13 mouse cellular contexts compared by ENCODE assay signal in genomic region chr1:155306879-155307278, GRCm38 (mm10).
DNase-seq lines count a peak whose midpoint lies in the region; ATAC-seq lines count a peak whose summit lies in the region.
"Had no signal": no experiment of that assay in that cellular context is flagged by ENCODE, and none has a peak within 500 bp of the region (broad histone marks: within the 10 kb centered on the region; RNA-seq: fewer than 3 reads in every experiment).

No protein-coding gene starts in this region.

- no peak overlapping the region for H3K4me3 ChIP-seq in neural tube, embryonic 13.5 days
- no peak overlapping the region for H3K4me3 ChIP-seq in hindbrain, embryonic 14.5 days (replicated peaks; ENCODE audit: low read length)
- no peak overlapping the region for H3K4me3 ChIP-seq in intestine, embryonic 15.5 days (replicated peaks)
- H3K4me3 ChIP-seq: liver, embryonic 13.5 days; myocyte had no signal

- H3K4me2 ChIP-seq in neural tube, embryonic 13.5 days = no peak overlapping the region
- H3K4me2 ChIP-seq in hindbrain, embryonic 14.5 days (replicated peaks) = no peak overlapping the region
- no peak overlapping the region for H3K4me2 ChIP-seq in intestine, embryonic 15.5 days (replicated peaks)
- H3K4me2 ChIP-seq: liver, embryonic 13.5 days had no signal

- peaks cover 32% of the 10 kb centered on the region for H3K4me1 ChIP-seq in neural tube, embryonic 13.5 days (replicated peaks)
- H3K4me1 ChIP-seq in hindbrain, embryonic 14.5 days (replicated peaks; ENCODE audit: control insufficient read depth, insufficient read depth, low read length) = peaks cover 22% of the 10 kb centered on the region
- H3K4me1 ChIP-seq in intestine, embryonic 15.5 days (replicated peaks) = no peaks in the 10 kb centered on the region
- H3K4me1 ChIP-seq: liver, embryonic 13.5 days had no signal

- no peaks in the 10 kb centered on the region for H3K9me3 ChIP-seq in neural tube, embryonic 13.5 days
- H3K9me3 ChIP-seq in hindbrain, embryonic 14.5 days (ENCODE audit: control insufficient read depth, low read length) = no peaks in the 10 kb centered on the region
- no peaks in the 10 kb centered on the region for H3K9me3 ChIP-seq in intestine, embryonic 15.5 days
- H3K9me3 ChIP-seq: liver, embryonic 13.5 days had no signal

- no peaks in the 10 kb centered on the region; the same call in 1 of the 2 replicates for H3K27me3 ChIP-seq in neural tube, embryonic 13.5 days
- no peaks in the 10 kb centered on the region for H3K27me3 ChIP-seq in hindbrain, embryonic 14.5 days (ENCODE audit: control insufficient read depth, insufficient read depth, low read length)
- H3K27me3 ChIP-seq in intestine, embryonic 15.5 days (replicated peaks) = no peaks in the 10 kb centered on the region
- H3K27me3 ChIP-seq: liver, embryonic 13.5 days had no signal

- WGBS in neural tube, embryonic 13.5 days = 26% methylated on average over 3 of the region's 3 CpGs
- 13% methylated on average over 3 of the region's 3 CpGs for WGBS in hindbrain, embryonic 14.5 days
- 77% methylated on average over 3 of the region's 3 CpGs for WGBS in intestine, embryonic 15.5 days

- H3K9ac ChIP-seq in neural tube, embryonic 13.5 days = no peak overlapping the region
- no peak overlapping the region for H3K9ac ChIP-seq in hindbrain, embryonic 14.5 days
- H3K9ac ChIP-seq in intestine, embryonic 15.5 days = no peak overlapping the region
- H3K9ac ChIP-seq: liver, embryonic 13.5 days had no signal

- DNase-seq in frontal cortex, postnatal 14 days (ENCODE audit: low spot score in 2 of 2) = no peak
- no peak for DNase-seq in neural tube, embryonic 10.5 days (ENCODE audit: extremely low spot score, low spot score)
- peak; percentile 70 for DNase-seq in hindbrain, embryonic 14.5 days (ENCODE audit: low spot score)
- peak; percentile 24 for DNase-seq in retina, postnatal 1 day
- DNase-seq in cerebellum, adult 18-20 months = no peak
- DNase-seq: cerebellum, postnatal 36 days; heart, postnatal 10 days; liver, embryonic 13.5 days; thymus, postnatal 25 days had no signal

- H3K27ac ChIP-seq in neural tube, embryonic 13.5 days (replicated peaks) = peak overlapping the region; percentile 72
- H3K27ac ChIP-seq in hindbrain, embryonic 14.5 days = peak overlapping the region; percentile 80
- no peak overlapping the region for H3K27ac ChIP-seq in intestine, embryonic 15.5 days
- H3K27ac ChIP-seq: liver, embryonic 13.5 days had no signal

- H3K36me3 ChIP-seq in neural tube, embryonic 13.5 days = peaks cover 25% of the 10 kb centered on the region
- H3K36me3 ChIP-seq in hindbrain, embryonic 14.5 days (replicated peaks; ENCODE audit: control insufficient read depth, insufficient read depth) = peaks cover 27% of the 10 kb centered on the region
- H3K36me3 ChIP-seq in intestine, embryonic 15.5 days = no peaks in the 10 kb centered on the region

- peak; percentile 85 for ATAC-seq in frontal cortex, adult (ENCODE audit: low TSS enrichment)
- no peak for ATAC-seq in neural tube, embryonic 13.5 days (ENCODE audit: low read depth)
- 0 out of 2 replicates have a peak, but pooled peaks have one; percentile 59 for ATAC-seq in hindbrain, embryonic 14.5 days (ENCODE audit: low FRiP score)
- no peak for ATAC-seq in intestine, embryonic 15.5 days

Comparison
In these comparisons a context has a peak if more than half of its experiments do, and no peak if none do; other contexts are left out.
1. ATAC-seq: peak in frontal cortex, adult (single experiment) and hindbrain, embryonic 14.5 days (single experiment); none in neural tube, embryonic 13.5 days (single experiment) and intestine, embryonic 15.5 days (single experiment).
2. DNase-seq: peak in hindbrain, embryonic 14.5 days (single experiment) and retina, postnatal 1 day (single experiment); none in frontal cortex, postnatal 14 days (0 of 2), neural tube, embryonic 10.5 days (single experiment) and cerebellum, adult 18-20 months (0 of 2).